Mouse (Mus musculus) forebrain, embryonic 13.5 days (tissue): ENCODE measurements at regions not wholly inside any gene's neighbourhood (a gene's known extent, or its start where the extent isn't known, plus 50 kb on each side); places are given as distances from the start of the nearest gene placed in this dataset.

Experiments used
- ATAC-seq: fragments of 200-750 bp; cut with Nextera tagmentation; 2 replicates; pipeline ENCODE4 v1.8.0; 2017
- H3K27ac ChIP-seq: fragments of 300-500 bp; sonication (generic); 2 replicates; pipeline ENCODE4 v1.5.1; 2015; ENCODE audit warnings: inconsistent platforms, mild to moderate bottlenecking, moderate library complexity
- H3K27me3 ChIP-seq: fragments of 300-500 bp; sonication (generic); 2 replicates; pipeline ENCODE4 v1.6.1; 2015; ENCODE audit warnings: mild to moderate bottlenecking, inconsistent platforms
- H3K36me3 ChIP-seq: fragments of 300-500 bp; sonication (generic); 2 replicates; pipeline ENCODE4 v1.6.1; 2015; ENCODE audit warnings: mild to moderate bottlenecking, inconsistent platforms; ENCODE audit not compliant: poor library complexity, severe bottlenecking
- H3K4me1 ChIP-seq: fragments of 300-500 bp; sonication (generic); 2 replicates; pipeline ENCODE4 v1.6.1; 2015; ENCODE audit warnings: inconsistent platforms
- H3K4me2 ChIP-seq: fragments of 300-500 bp; sonication (generic); 2 replicates; pipeline ENCODE4 v1.6.1; 2015; ENCODE audit warnings: inconsistent platforms, mild to moderate bottlenecking, moderate library complexity
- H3K4me3 ChIP-seq: fragments of 300-500 bp; sonication (generic); 2 replicates; pipeline ENCODE4 v1.5.1; 2015; ENCODE audit warnings: mild to moderate bottlenecking, inconsistent platforms
- H3K9ac ChIP-seq: fragments of 300-500 bp; sonication (generic); 2 replicates; pipeline ENCODE4 v1.6.1; 2015; ENCODE audit warnings: mild to moderate bottlenecking, inconsistent platforms
- H3K9me3 ChIP-seq: fragments of 300-500 bp; sonication (generic); replicated peaks from 2 replicates; pipeline ENCODE4 v1.6.1; 2016; ENCODE audit warnings: inconsistent platforms
- WGBS: fragments of 180-500 bp; shearing (Covaris S2); methylation state at CpG from one replicate; pipeline ENCODE4 v1.1.7; 2015; 5-methylcytosine and 5-hydroxymethylcytosine counted together

- WGBS = 54% methylated on average over 4 of the region's 4 CpGs
- Histone ChIP-seq H3K4me1 (no peaks in the 10 kb centered on the region), H3K9ac (no peak overlapping the region), H3K27ac (no peak overlapping the region), H3K9me3 (no peaks in the 10 kb centered on the region), H3K36me3 (no peaks in the 10 kb centered on the region), H3K27me3 (no peaks in the 10 kb centered on the region), H3K4me2 (no peak overlapping the region), H3K4me3 (no peak overlapping the region)
- ATAC-seq = peak; percentile 89
These were observed 463.1 kb downstream of the Prdm13 start for GRCm38 (mm10) chr4:21222631-21223030.

- Histone ChIP-seq H3K9ac (no peak overlapping the region), H3K27ac (no peak overlapping the region), H3K27me3 (no peaks in the 10 kb centered on the region), H3K4me2 (no peak overlapping the region), H3K4me1 (no peaks in the 10 kb centered on the region), H3K36me3 (no peaks in the 10 kb centered on the region), H3K4me3 (no peak overlapping the region), H3K9me3 (no peaks in the 10 kb centered on the region)
- 92% methylated on average over 4 of the region's 4 CpGs for WGBS
- no peak for ATAC-seq
These were observed 478.1 kb downstream of the Prdm13 start for GRCm38 (mm10) chr4:21207617-21208016.

- H3K27ac ChIP-seq = no peak overlapping the region
- H3K9ac ChIP-seq = no peak overlapping the region
- no peaks in the 10 kb centered on the region for H3K9me3 ChIP-seq
- 81% methylated on average over 1 of the region's 1 CpGs for WGBS
- H3K4me3 ChIP-seq = no peak overlapping the region
- H3K4me1 ChIP-seq = no peaks in the 10 kb centered on the region
- H3K27me3 ChIP-seq = no peaks in the 10 kb centered on the region
- no peak overlapping the region for H3K4me2 ChIP-seq
- ATAC-seq = no peak
- H3K36me3 ChIP-seq = no peaks in the 10 kb centered on the region
These were observed 490.1 kb downstream of the Prdm13 start for GRCm38 (mm10) chr4:21195620-21196019.

GRCm38 (mm10) chr4:21173789-21174188 lies 512.0 kb downstream of the Prdm13 start:
- H3K9me3 ChIP-seq = no peaks in the 10 kb centered on the region
- no peak overlapping the region for H3K27ac ChIP-seq
- no peak overlapping the region for H3K4me2 ChIP-seq
- H3K36me3 ChIP-seq = no peaks in the 10 kb centered on the region
- H3K27me3 ChIP-seq = no peaks in the 10 kb centered on the region
- H3K4me3 ChIP-seq = no peak overlapping the region
- ATAC-seq = no peak
- WGBS = 84% methylated on average over 6 of the region's 6 CpGs
- no peaks in the 10 kb centered on the region for H3K4me1 ChIP-seq
- H3K9ac ChIP-seq = no peak overlapping the region

GRCm38 (mm10) chr4:21173019-21173418 lies 512.7 kb downstream of the Prdm13 start:
- no peak for ATAC-seq
- H3K36me3 ChIP-seq = no peaks in the 10 kb centered on the region
- H3K9ac ChIP-seq = no peak overlapping the region
- WGBS = 100% methylated on average over 1 of the region's 1 CpGs
- H3K4me1 ChIP-seq = no peaks in the 10 kb centered on the region
- no peak overlapping the region for H3K4me2 ChIP-seq
- no peaks in the 10 kb centered on the region for H3K27me3 ChIP-seq
- no peak overlapping the region for H3K27ac ChIP-seq
- no peak overlapping the region for H3K4me3 ChIP-seq
- H3K9me3 ChIP-seq = no peaks in the 10 kb centered on the region

- 94% methylated on average over 3 of the region's 3 CpGs for WGBS
- Histone ChIP-seq H3K27ac (no peak overlapping the region), H3K9ac (no peak overlapping the region), H3K27me3 (no peaks in the 10 kb centered on the region), H3K9me3 (no peaks in the 10 kb centered on the region), H3K36me3 (no peaks in the 10 kb centered on the region), H3K4me2 (no peak overlapping the region), H3K4me3 (no peak overlapping the region), H3K4me1 (no peaks in the 10 kb centered on the region)
- no peak for ATAC-seq
These were observed 515.0 kb downstream of the Prdm13 start for GRCm38 (mm10) chr4:21170734-21171133.

GRCm38 (mm10) chr4:21162124-21162523 lies 523.6 kb downstream of the Prdm13 start:
- ATAC-seq = no peak
- H3K36me3 ChIP-seq = no peaks in the 10 kb centered on the region
- H3K9me3 ChIP-seq = no peaks in the 10 kb centered on the region
- H3K4me1 ChIP-seq = no peaks in the 10 kb centered on the region
- H3K4me3 ChIP-seq = no peak overlapping the region
- H3K9ac ChIP-seq = no peak overlapping the region
- H3K4me2 ChIP-seq = no peak overlapping the region
- no peaks in the 10 kb centered on the region for H3K27me3 ChIP-seq
- H3K27ac ChIP-seq = no peak overlapping the region

GRCm38 (mm10) chr4:21125892-21126291 lies 559.9 kb downstream of the Prdm13 start:
- H3K4me3 ChIP-seq = no peak overlapping the region
- H3K36me3 ChIP-seq = no peaks in the 10 kb centered on the region
- H3K4me2 ChIP-seq = no peak overlapping the region
- no peaks in the 10 kb centered on the region for H3K27me3 ChIP-seq
- no peak overlapping the region for H3K27ac ChIP-seq
- H3K4me1 ChIP-seq = no peaks in the 10 kb centered on the region
- ATAC-seq = no peak
- no peaks in the 10 kb centered on the region; the same call in 1 of the 2 replicates for H3K9me3 ChIP-seq
- WGBS = 93% methylated on average over 1 of the region's 1 CpGs
- H3K9ac ChIP-seq = no peak overlapping the region

GRCm38 (mm10) chr4:21095741-21096140 lies 590.0 kb downstream of the Prdm13 start:
- Histone ChIP-seq H3K27ac (no peak overlapping the region), H3K27me3 (no peaks in the 10 kb centered on the region), H3K9me3 (no peaks in the 10 kb centered on the region), H3K4me1 (no peaks in the 10 kb centered on the region), H3K36me3 (no peaks in the 10 kb centered on the region), H3K4me2 (no peak overlapping the region), H3K9ac (no peak overlapping the region), H3K4me3 (no peak overlapping the region)
- 38% methylated on average over 1 of the region's 1 CpGs for WGBS
- ATAC-seq = peak; percentile 91

GRCm38 (mm10) chr4:21070198-21070785 lies 615.5 kb downstream of the Prdm13 start:
- no peak overlapping the region for H3K4me3 ChIP-seq
- ATAC-seq = no peak

More at GRCm38 (mm10) chr4:21070198-21070785, 615.5 kb downstream of the Prdm13 start:
- H3K9me3 ChIP-seq = no peaks in the 10 kb centered on the region
- H3K36me3 ChIP-seq = no peaks in the 10 kb centered on the region
- no peak overlapping the region for H3K9ac ChIP-seq
- H3K4me1 ChIP-seq = no peaks in the 10 kb centered on the region
- no peak overlapping the region for H3K27ac ChIP-seq
- 93% methylated on average over 3 of the region's 3 CpGs for WGBS
- H3K4me2 ChIP-seq = no peak overlapping the region
- H3K27me3 ChIP-seq = no peaks in the 10 kb centered on the region
